Comparison of ENCODE assay signal across 8 mouse cellular contexts in genomic region chr6:91720588-91721214, GRCm38 (mm10). TPM values are rescaled to one million over a fixed set of nuclear protein-coding genes. Genes with fewer than 3 reads are reported as not detected.
DNase-seq lines count a peak whose midpoint lies in the region; ATAC-seq and TF ChIP-seq lines count a peak whose summit lies in the region.

No protein-coding gene starts in this region.

- H3K4me3 ChIP-seq in heart, embryonic 16.5 days (ENCODE audit: low read length): no peak overlapping the region
- H3K4me3 ChIP-seq in forebrain, embryonic 13.5 days: no peak overlapping the region
- peak overlapping the region; percentile 36 for H3K4me3 ChIP-seq in midbrain, embryonic 10.5 days

- no peak for ATAC-seq in heart, embryonic 16.5 days (replicated peaks; ENCODE audit: extremely low read depth, insufficient read depth, low FRiP score)
- peak; percentile 11; the same call in 1 of the 2 replicates for ATAC-seq in forebrain, embryonic 13.5 days
- no peak for ATAC-seq in erythroid progenitor cell, adult 5-6 weeks (replicated peaks; ENCODE audit: low FRiP score, poor library complexity, severe bottlenecking)

- no peak for DNase-seq in heart, adult 9 months (ENCODE audit: low spot score in 2 of 2)
- DNase-seq in brain, embryonic 14.5 days (ENCODE audit: low read depth): peak; percentile 15
- DNase-seq in midbrain, embryonic 10.5 days (ENCODE audit: low spot score): no peak
- DNase-seq in adrenal gland, adult 18-20 months (ENCODE audit: low spot score in 2 of 2): no peak
- DNase-seq in layer of hippocampus, adult 9-11 months: no peak

- no peak overlapping the region for H3K4me2 ChIP-seq in heart, embryonic 16.5 days (ENCODE audit: low read depth, low read length)
- peak overlapping the region; percentile 43 for H3K4me2 ChIP-seq in forebrain, embryonic 13.5 days

- H3K9me3 ChIP-seq in heart, embryonic 16.5 days (replicated peaks; ENCODE audit: control insufficient read depth, low read length): no peaks in the 10 kb centered on the region
- no peaks in the 10 kb centered on the region for H3K9me3 ChIP-seq in forebrain, embryonic 13.5 days (replicated peaks)
- no peaks in the 10 kb centered on the region for H3K9me3 ChIP-seq in midbrain, embryonic 10.5 days (replicated peaks)

- H3K9ac ChIP-seq in heart, embryonic 16.5 days (ENCODE audit: low read length): no peak overlapping the region
- peak overlapping the region; percentile 50 for H3K9ac ChIP-seq in forebrain, embryonic 13.5 days

- H3K27ac ChIP-seq in heart, embryonic 16.5 days (ENCODE audit: low read length): peak overlapping the region; percentile 44; the same call in 1 of the 2 replicates
- peak overlapping the region; percentile 95 for H3K27ac ChIP-seq in forebrain, embryonic 13.5 days
- peak overlapping the region; percentile 85 for H3K27ac ChIP-seq in midbrain, embryonic 10.5 days (replicated peaks)

- no peaks in the 10 kb centered on the region for H3K27me3 ChIP-seq in heart, embryonic 16.5 days (ENCODE audit: control insufficient read depth, insufficient read depth, low read length)
- H3K27me3 ChIP-seq in forebrain, embryonic 13.5 days: no peaks in the 10 kb centered on the region
- H3K27me3 ChIP-seq in midbrain, embryonic 10.5 days (ENCODE audit: low read depth, poor library complexity, severe bottlenecking): no peaks in the 10 kb centered on the region

- TF ChIP-seq POLR2A in brain, embryonic 14.5 days (IDR thresholded peaks at IDR 0.05; ENCODE audit: borderline replicate concordance, extremely low read depth, insufficient read depth, insufficient read length, poor library complexity, severe bottlenecking): no peak

- peaks cover 27% of the 10 kb centered on the region for H3K4me1 ChIP-seq in heart, embryonic 16.5 days (ENCODE audit: control insufficient read depth, insufficient read depth, low read length)
- peaks cover 48% of the 10 kb centered on the region for H3K4me1 ChIP-seq in forebrain, embryonic 13.5 days
- H3K4me1 ChIP-seq in midbrain, embryonic 10.5 days: peaks cover 50% of the 10 kb centered on the region

- no peak for TF ChIP-seq CTCF in brain, embryonic 14.5 days (IDR thresholded peaks at IDR 0.05; ENCODE audit: borderline replicate concordance, extremely low read depth, insufficient read depth, insufficient read length)

- H3K36me3 ChIP-seq in heart, embryonic 16.5 days (ENCODE audit: control insufficient read depth, insufficient read depth): peaks cover 26% of the 10 kb centered on the region
- peaks cover 28% of the 10 kb centered on the region for H3K36me3 ChIP-seq in forebrain, embryonic 13.5 days (ENCODE audit: poor library complexity, severe bottlenecking)
- peaks cover 35% of the 10 kb centered on the region for H3K36me3 ChIP-seq in midbrain, embryonic 10.5 days

- WGBS in heart, embryonic 16.5 days: 60% methylated on average over 4 of the region's 4 CpGs
- WGBS in forebrain, embryonic 13.5 days: 69% methylated on average over 4 of the region's 4 CpGs
- 54% methylated on average over 4 of the region's 4 CpGs for WGBS in midbrain, embryonic 10.5 days

RNA-seq across cellular contexts. Expression of gene Slc6a6, which starts 36.8 kb away (rescaled TPM):
- polyA plus RNA-seq in heart, embryonic 16.5 days (2015; fragmentation: Nextera tagmentation; extraction: Ambion mirVana): 59.1 and 74.8 TPM in 2 replicates
- 67.2 and 96.3 TPM in 2 replicates for polyA plus RNA-seq in brain, embryonic 14.5 days (2012; rRNA removed)
- 68.2 and 73.1 TPM in 2 replicates for polyA plus RNA-seq in forebrain, embryonic 13.5 days (2015; fragmentation: Nextera tagmentation; extraction: Ambion mirVana)
- 49.5 and 63.7 TPM in 2 replicates for polyA plus RNA-seq in midbrain, embryonic 10.5 days (2016; fragmentation: Nextera tagmentation; extraction: Ambion mirVana)
- 100 to 1,000 TPM; 209 to 474 TPM for total RNA-seq in adrenal gland, adult 18-20 months (2021)
- total RNA-seq in erythroid progenitor cell, adult 5-6 weeks (2015; ENCODE audit: low replicate concordance): 25.6 and 25.9 TPM in 2 replicates
- 9.8 and 10.9 TPM in 2 replicates for total RNA-seq in erythroid progenitor cell, adult 5-6 weeks (2017; ENCODE audit: low replicate concordance)

Comparison
In these comparisons a context has a peak if more than half of its experiments do, and no peak if none do; other contexts are left out.
1. H3K27ac ChIP-seq: peak in every context shown above with its lines; median percentile 95 in forebrain, embryonic 13.5 days; 85 in midbrain, embryonic 10.5 days; 44 in heart, embryonic 16.5 days.